Mouse (Mus musculus): Measurements from ENCODE around the gene Cxcl1. TPM values are rescaled to one million over a fixed set of nuclear protein-coding genes. Genes with fewer than 3 reads are reported as not detected.

Cxcl1 gene
- total RNA-seq, 2 experiments from 2014 or later, result 0.37 TPM; not detected in 1

- DNase-seq (ENCODE audit: extremely low spot score in 1 of 2, low spot score in 2 of 2), result no peak
- intact Hi-C loops (cut with DNase I), result no loop called here
- Histone ChIP-seq H3K4me3 (no peak overlapping the region), H3K27ac (no peak overlapping the region)
- no peak for TF ChIP-seq CTCF (IDR thresholded peaks at IDR 0.05)
These were observed 3.2 kb downstream of the Cxcl1 start for GRCm38 (mm10) chr5:90894231-90894630.

GRCm38 (mm10) chr5:90897429-90897828 is 6.4 kb downstream of the Cxcl1 start:
- no peak for DNase-seq (ENCODE audit: extremely low spot score in 1 of 2, low spot score in 2 of 2)
- Histone ChIP-seq H3K27ac (no peak overlapping the region), H3K4me3 (no peak overlapping the region)
- intact Hi-C loops (cut with DNase I), result no loop called here
- TF ChIP-seq CTCF (IDR thresholded peaks at IDR 0.05), result no peak

DNA sequence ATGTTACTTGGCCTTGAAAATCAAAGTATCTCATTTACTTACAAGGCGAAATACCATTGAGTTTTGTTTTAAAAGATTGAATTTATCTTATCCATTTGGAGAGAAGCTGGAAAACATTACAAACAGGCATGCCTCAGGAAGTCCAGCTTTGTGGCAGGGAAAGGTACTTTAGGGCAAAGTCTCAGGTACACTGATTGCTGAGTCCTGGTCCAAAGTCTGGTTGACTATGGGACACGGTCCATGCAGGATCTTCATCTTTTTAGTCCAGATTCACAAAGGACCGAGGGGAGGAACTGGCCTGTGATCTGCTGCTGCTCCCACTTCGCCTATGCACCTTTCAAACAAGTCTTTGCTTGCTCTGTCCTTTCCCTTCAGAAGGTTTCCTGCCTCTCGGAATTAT is 8.3 kb downstream of the Cxcl1 start:
- TF ChIP-seq CTCF (IDR thresholded peaks at IDR 0.05), result no peak
- Histone ChIP-seq H3K4me3 (no peak overlapping the region), H3K27ac (no peak overlapping the region)
- intact Hi-C loops (cut with DNase I), result no loop called here
- no peak for DNase-seq (ENCODE audit: extremely low spot score in 1 of 2, low spot score in 2 of 2)

GRCm38 (mm10) chr5:90900147-90900546 is 9.1 kb downstream of the Cxcl1 start:
- no peak for TF ChIP-seq CTCF (IDR thresholded peaks at IDR 0.05)
- DNase-seq (ENCODE audit: extremely low spot score in 1 of 2, low spot score in 2 of 2), result no peak
- intact Hi-C loops (cut with DNase I), result loop anchor here (10.0 kb wide), 3 partner anchors 295 to 695 kb away; no protein-coding TSS in a partner anchor
- Histone ChIP-seq H3K4me3 (no peak overlapping the region), H3K27ac (no peak overlapping the region)

- intact Hi-C loops (cut with DNase I), result loop anchor here (10.0 kb wide), 3 partner anchors 296 to 696 kb away; no protein-coding TSS in a partner anchor
These were observed 9.6 kb downstream of the Cxcl1 start for GRCm38 (mm10) chr5:90900688-90901087.

DNA sequence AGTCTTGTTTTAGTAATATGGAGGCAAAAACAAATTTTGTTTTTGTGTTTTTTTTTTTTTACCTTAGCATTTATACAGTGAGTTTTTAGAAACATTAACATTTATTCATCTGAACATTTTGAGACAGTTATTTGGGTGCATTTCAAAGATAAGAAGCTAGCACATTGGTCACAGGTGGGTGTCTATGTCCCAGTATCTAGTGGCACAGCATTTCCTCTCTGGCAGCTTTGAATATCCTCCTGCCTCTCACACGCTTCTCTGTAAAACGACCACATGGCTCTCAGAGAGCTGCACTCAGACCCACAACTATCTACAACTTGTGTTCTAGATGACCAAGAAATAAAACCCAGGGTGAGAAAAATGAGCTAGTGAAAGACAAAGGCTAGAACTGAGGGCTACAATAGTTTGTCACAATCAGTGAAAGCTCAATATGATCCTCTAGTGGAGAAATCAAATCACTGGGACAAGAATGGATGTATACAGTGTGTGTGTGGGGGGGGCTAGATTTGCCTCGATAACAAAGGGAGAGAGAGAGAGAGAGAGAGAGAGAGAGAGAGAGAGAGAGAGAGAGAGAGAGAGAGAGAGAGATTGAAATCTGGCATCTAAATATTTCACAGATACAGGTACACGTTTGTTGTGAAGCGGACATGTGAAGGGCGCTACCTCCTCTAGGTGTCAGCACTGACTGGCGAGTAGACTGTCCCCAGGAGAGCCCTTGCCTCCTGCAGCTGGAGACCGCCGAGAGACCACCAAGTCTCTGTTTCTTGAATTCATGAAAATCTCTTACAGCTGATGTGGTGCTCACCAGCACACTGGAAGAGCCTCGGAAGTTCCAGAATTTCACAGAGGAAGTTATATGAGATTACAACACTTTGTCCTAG is 11.6 kb downstream of the Cxcl1 start:
- Histone ChIP-seq H3K27ac (no peak overlapping the region), H3K4me3 (no peak overlapping the region)
- intact Hi-C loops (cut with DNase I), result loop anchor here (10.0 kb wide), 3 partner anchors 298 to 698 kb away; no protein-coding TSS in a partner anchor
- DNase-seq (ENCODE audit: extremely low spot score in 1 of 2, low spot score in 2 of 2), result no peak
- peak; percentile 7 for TF ChIP-seq CTCF (IDR thresholded peaks at IDR 0.05)

More at GRCm38 (mm10) chr5:90900688-90901087, 9.6 kb downstream of the Cxcl1 start:
- no peak overlapping the region for H3K4me3 ChIP-seq
- H3K27ac ChIP-seq, result no peak overlapping the region
- no peak for TF ChIP-seq CTCF (IDR thresholded peaks at IDR 0.05)
- no peak for DNase-seq (ENCODE audit: extremely low spot score in 1 of 2, low spot score in 2 of 2)

- Histone ChIP-seq H3K27ac (no peak within 1 kb of the TSS), H3K4me3 (no peak within 1 kb of the TSS)
- intact Hi-C loops (cut with DNase I), result loop anchor here (10.0 kb wide), 3 partner anchors 299 to 699 kb away; no protein-coding TSS in a partner anchor
- DNase-seq (ENCODE audit: extremely low spot score in 1 of 2, low spot score in 2 of 2), result no peak
- TF ChIP-seq CTCF (IDR thresholded peaks at IDR 0.05), result no peak
These were observed 12.4 kb downstream of the Cxcl1 start, which contains the start of gene Cxcl2 for GRCm38 (mm10) chr5:90903339-90904020. Gene Cxcl2 (plus strand): TSS chr5:90903871.

- Histone ChIP-seq H3K27ac (no peak overlapping the region), H3K4me3 (no peak overlapping the region)
- intact Hi-C loops (cut with DNase I), result loop anchor here (2.0 to 10.0 kb wide), 4 partner anchors 248 to 704 kb away; no protein-coding TSS in a partner anchor
- TF ChIP-seq CTCF (IDR thresholded peaks at IDR 0.05), result peak; percentile 75
- DNase-seq (ENCODE audit: extremely low spot score in 1 of 2, low spot score in 2 of 2), result peak; percentile 52 to 70
These were observed 17.9 kb downstream of the Cxcl1 start for GRCm38 (mm10) chr5:90908983-90909382.

- no peak for DNase-seq (ENCODE audit: extremely low spot score in 1 of 2, low spot score in 2 of 2)
- intact Hi-C loops (cut with DNase I), result no loop called here
- H3K27ac ChIP-seq, result no peak overlapping the region
- no peak overlapping the region for H3K4me3 ChIP-seq
- no peak for TF ChIP-seq CTCF (IDR thresholded peaks at IDR 0.05)
These were observed 28.5 kb downstream of the Cxcl1 start for GRCm38 (mm10) chr5:90919495-90919894.

DNA sequence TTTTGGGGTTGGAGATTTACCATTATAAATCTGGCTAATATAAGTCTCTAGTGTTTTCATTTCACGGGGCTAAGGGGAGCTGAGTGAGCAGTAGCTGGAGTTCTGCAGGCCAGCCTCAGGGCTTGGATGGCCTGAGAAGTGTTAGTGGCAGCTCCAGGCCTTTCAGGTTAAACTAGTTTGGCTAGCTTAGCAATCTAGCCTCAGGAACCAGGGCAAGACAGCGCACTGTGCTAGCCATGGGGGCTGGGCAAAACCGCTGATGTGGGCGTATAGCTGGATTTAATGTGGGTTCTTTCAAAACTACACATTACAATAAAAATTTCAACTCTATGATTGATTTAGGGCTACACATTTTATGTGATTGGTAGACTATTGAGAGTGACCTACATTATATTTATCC is 31.9 kb downstream of the Cxcl1 start:
- no peak overlapping the region for H3K4me3 ChIP-seq
- intact Hi-C loops (cut with DNase I), result no loop called here
- TF ChIP-seq CTCF (IDR thresholded peaks at IDR 0.05), result no peak
- H3K27ac ChIP-seq, result no peak overlapping the region
- DNase-seq (ENCODE audit: extremely low spot score in 1 of 2, low spot score in 2 of 2), result no peak

- DNase-seq (ENCODE audit: extremely low spot score in 1 of 2, low spot score in 2 of 2), result no peak
- Histone ChIP-seq H3K27ac (peak overlapping the region; percentile 84), H3K4me3 (peak overlapping the region; percentile 67)
- intact Hi-C loops (cut with DNase I), result loop anchor here (10.0 kb wide), 1 partner anchor 706 kb away; the partner anchor contains the start of gene Cox18
- no peak for TF ChIP-seq CTCF (IDR thresholded peaks at IDR 0.05)
These were observed 39.5 kb downstream of the Cxcl1 start for GRCm38 (mm10) chr5:90930546-90930945.
